ENCODE assay signal across 14 mouse cellular contexts in genomic region chr8:25331161-25331776, GRCm38 (mm10).
DNase-seq lines count a peak whose midpoint lies in the region; ATAC-seq lines count a peak whose summit lies in the region.
"Had no signal": no experiment of that assay in that cellular context is flagged by ENCODE, and none has a peak within 500 bp of the region (broad histone marks: within the 10 kb centered on the region; RNA-seq: fewer than 3 reads in every experiment).

No protein-coding gene starts in this region.

- 0 out of 2 replicates have a peak overlapping the region, but pooled peaks have one; percentile 22 for H3K27ac ChIP-seq in heart, embryonic 10.5 days
- H3K27ac ChIP-seq in heart, embryonic 12.5 days (ENCODE audit: poor library complexity, severe bottlenecking), result no peak overlapping the region
- peak overlapping the region; percentile 30; the same call in 1 of the 2 replicates for H3K27ac ChIP-seq in kidney, embryonic 14.5 days (ENCODE audit: low read depth, low read length)
- H3K27ac ChIP-seq: liver, embryonic 15.5 days had no signal

- H3K4me1 ChIP-seq in heart, embryonic 10.5 days, result peaks cover 7% of the 10 kb centered on the region; the same call in 1 of the 2 replicates
- peaks cover 17% of the 10 kb centered on the region for H3K4me1 ChIP-seq in heart, embryonic 12.5 days (replicated peaks)
- H3K4me1 ChIP-seq in kidney, embryonic 14.5 days (ENCODE audit: control insufficient read depth, insufficient read depth, low read length), result peaks cover 24% of the 10 kb centered on the region
- H3K4me1 ChIP-seq: liver, embryonic 15.5 days had no signal

- no peaks in the 10 kb centered on the region for H3K36me3 ChIP-seq in heart, embryonic 10.5 days
- H3K36me3 ChIP-seq in heart, embryonic 12.5 days, result no peaks in the 10 kb centered on the region
- H3K36me3 ChIP-seq in kidney, embryonic 14.5 days (ENCODE audit: control insufficient read depth, insufficient read depth, low read length), result no peaks in the 10 kb centered on the region
- H3K36me3 ChIP-seq: liver, embryonic 15.5 days had no signal

- H3K9me3 ChIP-seq in heart, embryonic 10.5 days, result no peaks in the 10 kb centered on the region
- no peaks in the 10 kb centered on the region for H3K9me3 ChIP-seq in heart, embryonic 12.5 days (replicated peaks)
- H3K9me3 ChIP-seq in kidney, embryonic 14.5 days (ENCODE audit: control insufficient read depth, low read length), result no peaks in the 10 kb centered on the region
- H3K9me3 ChIP-seq: liver, embryonic 15.5 days had no signal

- ATAC-seq in heart, embryonic 12.5 days (ENCODE audit: insufficient number of reproducible peaks, low FRiP score), result no peak
- ATAC-seq in common myeloid progenitor, adult 5-6 weeks (replicated peaks; ENCODE audit: low read depth, poor library complexity, severe bottlenecking), result peak; percentile 76
- peak; percentile 56 for ATAC-seq in kidney, embryonic 14.5 days (ENCODE audit: low FRiP score, low TSS enrichment)
- ATAC-seq: hindbrain, embryonic 16.5 days had no signal

- DNase-seq in heart, embryonic 10.5 days (ENCODE audit: low spot score), result no peak
- peak; percentile 26 for DNase-seq in lung, postnatal 36 days
- DNase-seq in left cerebral cortex, postnatal 4 days, result no peak
- DNase-seq in layer of hippocampus, adult 11-12 months (ENCODE audit: low spot score), result no peak
- DNase-seq in thymus, adult 18-20 months, result no peak
- DNase-seq: cerebellum, adult 8-10 months; right cerebral cortex, postnatal 4 days had no signal

- 51% methylated on average over 7 of the region's 7 CpGs for WGBS in heart, embryonic 10.5 days
- WGBS in heart, embryonic 12.5 days, result 40% methylated on average over 7 of the region's 7 CpGs
- WGBS in kidney, embryonic 14.5 days, result 15% methylated on average over 7 of the region's 7 CpGs

- no peak overlapping the region for H3K4me3 ChIP-seq in heart, embryonic 10.5 days
- H3K4me3 ChIP-seq in heart, embryonic 12.5 days, result no peak overlapping the region
- H3K4me3 ChIP-seq in kidney, embryonic 14.5 days (ENCODE audit: low read length), result no peak overlapping the region
- H3K4me3 ChIP-seq: liver, embryonic 15.5 days; myocyte had no signal

- no peak overlapping the region for H3K9ac ChIP-seq in heart, embryonic 12.5 days
- no peak overlapping the region for H3K9ac ChIP-seq in kidney, embryonic 14.5 days (ENCODE audit: low read depth, low read length)
- H3K9ac ChIP-seq: liver, embryonic 15.5 days had no signal

- no peak overlapping the region for H3K4me2 ChIP-seq in heart, embryonic 12.5 days
- no peak overlapping the region for H3K4me2 ChIP-seq in kidney, embryonic 14.5 days (replicated peaks; ENCODE audit: low read depth, low read length)
- H3K4me2 ChIP-seq: liver, embryonic 15.5 days had no signal

- H3K27me3 ChIP-seq in heart, embryonic 10.5 days (ENCODE audit: insufficient read depth, poor library complexity, severe bottlenecking), result no peaks in the 10 kb centered on the region
- no peaks in the 10 kb centered on the region for H3K27me3 ChIP-seq in heart, embryonic 12.5 days (replicated peaks)
- no peaks in the 10 kb centered on the region for H3K27me3 ChIP-seq in kidney, embryonic 14.5 days (ENCODE audit: control insufficient read depth, insufficient read depth, low read length)
- H3K27me3 ChIP-seq: CH12.LX; liver, embryonic 15.5 days had no signal

- intact Hi-C loops in left cerebral cortex, postnatal 4 days (cut with DNase I), result no loop called here
